Mouse (Mus musculus): ENCODE measurements around the gene Uhrf1. TPM values are rescaled to one million over a fixed set of nuclear protein-coding genes. Genes with fewer than 3 reads are reported as not detected.
"Not testable (repeated sequence)": the region's sequence is repeated elsewhere in the genome, so short reads cannot be mapped to it uniquely, and the experiment has no call there.

The Uhrf1 gene
- 1 to 10 TPM; 1.3 to 2.1 TPM for total RNA-seq (2021)
- long read RNA-seq, experiment 1, partial matches to known transcripts, result 0 of 5 reads
- long read RNA-seq, experiment 1, other reads (novel, unspliced or antisense), result 3 of 5 reads
- long read RNA-seq, experiment 2, partial matches to known transcripts, result 0 of 4 reads
- long read RNA-seq, experiment 2, other reads (novel, unspliced or antisense), result 4 of 4 reads

DNA sequence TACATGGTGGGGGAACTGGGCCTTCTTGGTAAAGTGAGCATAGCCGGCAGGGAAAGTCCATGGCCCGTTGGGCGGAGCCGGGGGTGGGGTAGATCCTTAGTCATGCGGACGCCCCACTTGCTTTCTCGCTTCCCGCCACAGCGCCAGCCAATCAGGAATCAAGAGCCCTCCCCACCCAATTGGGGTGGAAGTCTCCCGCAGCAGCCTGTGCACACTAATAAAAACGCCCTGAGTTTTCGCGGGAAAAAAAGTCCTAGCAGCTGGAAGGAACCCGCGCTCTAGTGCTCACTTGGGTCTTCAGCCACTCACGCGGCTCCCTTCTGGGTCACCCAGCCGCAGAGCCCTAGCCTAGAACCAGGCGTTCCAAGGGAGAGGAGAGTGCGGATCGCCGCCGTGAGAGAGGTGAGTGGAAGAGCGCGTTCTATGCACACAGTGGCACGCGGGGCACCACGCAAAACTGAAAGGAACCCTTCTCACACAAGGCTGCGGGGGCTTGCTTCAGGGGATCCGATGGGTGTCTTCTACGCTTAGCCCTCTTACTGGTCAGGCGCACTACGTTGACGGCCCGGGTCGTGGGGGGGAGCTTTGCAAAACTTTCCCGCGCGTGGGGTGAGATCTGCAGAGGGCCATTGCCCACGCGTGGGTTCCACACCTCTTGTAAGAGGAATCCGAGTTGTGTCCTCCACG lies at the start of gene Uhrf1:
Uhrf1 (plus strand) TSS at position 162 of the 687 bp plus-strand sequence.
- DNase-seq, result peak; percentile 82
- intact Hi-C loops (cut with DNase I), result no loop called here
- Histone ChIP-seq H3K27ac (peak within 1 kb of the TSS; percentile 53), H3K4me3 (peak within 1 kb of the TSS; percentile 80)
- TF ChIP-seq CTCF (IDR thresholded peaks at IDR 0.05), result no peak

- no peak for TF ChIP-seq CTCF (IDR thresholded peaks at IDR 0.05)
- no peak for DNase-seq
- intact Hi-C loops (cut with DNase I), result loop anchor here (2.0 to 10.0 kb wide), 4 partner anchors 34 to 290 kb away; no protein-coding TSS in a partner anchor
- Histone ChIP-seq H3K4me3 (no peak overlapping the region), H3K27ac (no peak overlapping the region)
These were observed 48.4 kb upstream of the Uhrf1 start for GRCm38 (mm10) chr17:56254695-56255094.

- intact Hi-C loops (cut with DNase I), result loop anchor here (2.0 to 10.0 kb wide), 3 partner anchors 35 to 291 kb away; no protein-coding TSS in a partner anchor
- Histone ChIP-seq H3K4me3 (peak overlapping the region; percentile 51), H3K27ac (peak overlapping the region; percentile 98)
- DNase-seq, result peak; percentile 44
- no peak for TF ChIP-seq CTCF (IDR thresholded peaks at IDR 0.05)
These were observed 47.7 kb upstream of the Uhrf1 start for GRCm38 (mm10) chr17:56255429-56255828.

DNA sequence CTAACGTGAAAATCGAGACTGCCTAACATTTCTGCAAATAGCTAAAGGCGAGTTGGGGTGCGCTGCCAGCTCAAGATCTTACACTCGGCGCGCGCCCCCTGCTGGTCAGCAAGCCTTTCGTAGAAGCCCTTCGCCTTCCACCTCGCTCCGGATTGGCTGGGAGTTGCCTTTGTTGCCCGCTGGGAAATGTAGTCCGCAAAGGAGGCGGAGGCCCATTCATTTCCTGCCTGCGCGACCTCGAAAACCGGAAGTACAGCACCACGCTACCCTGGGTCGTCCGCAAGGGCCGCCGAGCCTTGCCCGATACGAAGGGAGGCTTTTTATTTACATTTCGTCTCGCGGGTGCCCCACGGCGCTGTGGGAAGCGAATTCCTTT lies 47.3 kb upstream of the Uhrf1 start:
- H3K27ac ChIP-seq, result peak overlapping the region; percentile 98
- intact Hi-C loops (cut with DNase I), result loop anchor here (2.0 to 10.0 kb wide), 3 partner anchors 35 to 291 kb away; no protein-coding TSS in a partner anchor
- peak; percentile 99 for DNase-seq
- peak overlapping the region; percentile 87 for H3K4me3 ChIP-seq
- peak; percentile 87 for TF ChIP-seq CTCF (IDR thresholded peaks at IDR 0.05)

GRCm38 (mm10) chr17:56256239-56256881 lies 46.8 kb upstream of the Uhrf1 start, which contains the start of gene Fem1a:
Gene Fem1a, plus strand, starts transcription at chr17:56256810.
- peak; percentile 94 for DNase-seq
- intact Hi-C loops (cut with DNase I), result loop anchor here (10.0 kb wide), 1 partner anchor 292 kb away; no protein-coding TSS in a partner anchor

GRCm38 (mm10) chr17:56257181-56257894 lies 45.8 kb upstream of the Uhrf1 start:
- intact Hi-C loops (cut with DNase I), result loop anchor here (10.0 kb wide), 1 partner anchor 293 kb away; no protein-coding TSS in a partner anchor
- peak overlapping the region; percentile 87 for H3K4me3 ChIP-seq
- H3K27ac ChIP-seq, result peak overlapping the region; percentile 98
- DNase-seq, result peak; percentile 74
- no peak for TF ChIP-seq CTCF (IDR thresholded peaks at IDR 0.05)

More at GRCm38 (mm10) chr17:56256239-56256881, 46.8 kb upstream of the Uhrf1 start, which contains the start of gene Fem1a:
- H3K27ac ChIP-seq, result peak within 1 kb of the TSS; percentile 98
- no peak for TF ChIP-seq CTCF (IDR thresholded peaks at IDR 0.05)
- peak within 1 kb of the TSS; percentile 87 for H3K4me3 ChIP-seq

DNA sequence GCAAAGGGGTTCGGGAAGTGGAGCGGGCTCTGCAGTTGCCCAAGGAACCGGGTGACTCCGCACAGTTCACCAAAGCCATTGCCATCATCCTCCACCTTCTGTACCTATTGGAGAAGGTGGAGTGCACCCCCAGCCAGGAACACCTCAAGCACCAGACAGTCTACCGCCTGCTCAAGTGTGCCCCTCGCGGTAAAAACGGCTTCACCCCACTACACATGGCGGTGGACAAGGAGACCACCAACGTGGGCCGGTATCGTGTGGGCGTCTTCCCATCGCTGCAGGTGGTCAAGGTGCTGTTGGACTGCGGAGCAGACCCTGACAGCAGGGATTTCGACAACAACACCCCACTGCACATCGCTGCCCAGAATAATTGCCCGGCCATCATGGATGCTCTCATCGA lies 44.9 kb upstream of the Uhrf1 start:
- intact Hi-C loops (cut with DNase I), result loop anchor here (10.0 kb wide), 1 partner anchor 293 kb away; no protein-coding TSS in a partner anchor
- Histone ChIP-seq H3K4me3 (peak overlapping the region; percentile 87), H3K27ac (peak overlapping the region; percentile 98)
- DNase-seq, result not testable (repeated sequence)

DNA sequence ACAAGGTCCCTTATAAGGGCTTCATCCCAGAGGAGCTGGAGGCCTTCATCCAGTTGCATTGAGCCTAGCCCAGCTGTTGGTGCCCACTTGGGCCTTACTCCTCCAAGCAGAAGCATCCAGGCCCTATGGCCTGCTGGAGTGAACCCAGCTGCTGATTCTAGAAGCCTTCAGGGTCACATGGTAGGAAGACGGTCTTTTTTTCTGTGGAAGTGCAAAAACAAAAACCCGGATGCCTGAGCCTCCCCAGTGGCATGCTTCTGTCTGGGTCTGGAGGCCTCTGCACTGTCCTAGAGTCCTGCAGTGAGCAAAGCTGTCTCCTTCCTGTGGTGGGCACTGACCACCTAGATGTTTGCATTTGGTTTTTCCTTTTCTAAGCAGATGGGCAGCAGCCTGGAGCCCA lies 44.3 kb upstream of the Uhrf1 start:
- H3K27ac ChIP-seq, result peak overlapping the region; percentile 98
- H3K4me3 ChIP-seq, result peak overlapping the region; percentile 87
- DNase-seq, result not testable (repeated sequence)
- intact Hi-C loops (cut with DNase I), result loop anchor here (10.0 kb wide), 1 partner anchor 294 kb away; no protein-coding TSS in a partner anchor

GRCm38 (mm10) chr17:56259301-56260037 lies 43.7 kb upstream of the Uhrf1 start:
- H3K27ac ChIP-seq, result peak overlapping the region; percentile 98
- peak overlapping the region; percentile 87 for H3K4me3 ChIP-seq
- intact Hi-C loops (cut with DNase I), result loop anchor here (10.0 kb wide), 1 partner anchor 295 kb away; no protein-coding TSS in a partner anchor
- no peak for TF ChIP-seq CTCF (IDR thresholded peaks at IDR 0.05)
- DNase-seq, result peak; percentile 50

- Histone ChIP-seq H3K4me3 (peak overlapping the region; percentile 87), H3K27ac (peak overlapping the region; percentile 98)
- no peak for TF ChIP-seq CTCF (IDR thresholded peaks at IDR 0.05)
- intact Hi-C loops (cut with DNase I), result no loop called here
- DNase-seq, result peak; percentile 88
These were observed 42.0 kb upstream of the Uhrf1 start for GRCm38 (mm10) chr17:56261166-56261565.

GRCm38 (mm10) chr17:56262645-56263094 lies 40.5 kb upstream of the Uhrf1 start:
- no peak for TF ChIP-seq CTCF (IDR thresholded peaks at IDR 0.05)
- Histone ChIP-seq H3K27ac (peak overlapping the region; percentile 98), H3K4me3 (peak overlapping the region; percentile 65)
- intact Hi-C loops (cut with DNase I), result loop anchor here (2.0 kb wide), 1 partner anchor 30 kb away; the partner anchor contains the start of gene Plin3
- peak; percentile 88 for DNase-seq
